Mouse (Mus musculus): Measurements from ENCODE around the gene Erich2.

DNA sequence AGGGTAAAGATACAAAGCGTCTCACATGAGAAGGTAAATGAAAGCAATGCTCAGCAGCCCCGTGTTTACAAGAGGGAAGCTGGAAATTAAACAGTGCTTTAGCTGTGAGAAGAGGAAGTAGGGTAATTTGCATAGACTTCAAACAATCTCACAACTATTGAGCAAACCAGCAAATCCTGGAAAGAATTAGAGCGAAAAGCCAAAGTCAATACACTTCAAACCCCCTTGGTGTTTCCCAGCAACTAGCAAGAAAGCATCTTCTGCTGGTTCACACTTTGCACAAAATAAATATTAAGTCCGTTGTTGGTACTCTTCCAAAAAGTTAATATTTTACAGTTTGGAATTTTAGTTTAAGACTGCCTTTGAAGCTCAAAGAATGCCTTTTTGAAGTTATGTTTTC lies 2.7 kb upstream of the Erich2 start:
- no peak for TF ChIP-seq POLR2A (IDR thresholded peaks at IDR 0.05; ENCODE audit: borderline replicate concordance, extremely low read depth, low read depth, low read length)
- TF ChIP-seq CTCF (IDR thresholded peaks at IDR 0.05; ENCODE audit: insufficient read depth, low read length): no peak

Measured in lung, adult 2 months (tissue).